Mouse (Mus musculus) heart, adult 2 months (tissue): Measurements from ENCODE around the gene Fzr1.

Source experiments
- CTCF ChIP-seq: fragments of 200-600 bp; IDR thresholded peaks from 2 replicates; pipeline ENCODE4 v1.8.1; 2022; ENCODE audit warnings: antibody characterized with exemption, mild to moderate bottlenecking, moderate library complexity
- EP300 ChIP-seq: fragments of 200-500 bp; IDR thresholded peaks from 2 replicates; pipeline ENCODE4 v1.6.1; 2011; ENCODE audit warnings: low read depth, low read length, control low read depth; ENCODE audit not compliant: insufficient read depth

GRCm38 (mm10) chr10:81401521-81402226 lies 23.4 kb upstream of the Fzr1 start:
- TF ChIP-seq CTCF (no peak), EP300 (no peak)
